Mouse (Mus musculus): ENCODE results near the gene Kcnb1.
"Not testable (repeated sequence)": the region's sequence is repeated elsewhere in the genome, so short reads cannot be mapped to it uniquely, and the experiment has no call there.

Gene Kcnb1

GRCm38 (mm10) chr2:167205918-167206629 lies 16.1 kb upstream of the Kcnb1 start:
- no peak for DNase-seq (ENCODE audit: inconsistent age in 2 of 2, low spot score in 1 of 2)

GRCm38 (mm10) chr2:167204686-167205085 lies 14.7 kb upstream of the Kcnb1 start:
- not testable (repeated sequence) for DNase-seq (ENCODE audit: inconsistent age in 2 of 2, low spot score in 1 of 2)

GRCm38 (mm10) chr2:167203505-167204166 lies 13.7 kb upstream of the Kcnb1 start:
- no peak for DNase-seq (ENCODE audit: inconsistent age in 2 of 2, low spot score in 1 of 2)

- DNase-seq (ENCODE audit: inconsistent age in 2 of 2, low spot score in 1 of 2): peak; percentile 43 to 68
Measured at GRCm38 (mm10) chr2:167201463-167202291, 11.7 kb upstream of the Kcnb1 start.

GRCm38 (mm10) chr2:167198660-167199427 lies 8.9 kb upstream of the Kcnb1 start:
- DNase-seq (ENCODE audit: inconsistent age in 2 of 2, low spot score in 1 of 2): no peak

- no peak for DNase-seq (ENCODE audit: inconsistent age in 2 of 2, low spot score in 1 of 2)
Measured at GRCm38 (mm10) chr2:167193361-167193760, 3.4 kb upstream of the Kcnb1 start.

GRCm38 (mm10) chr2:167189291-167190075 lies 472 bp downstream of the Kcnb1 start:
- DNase-seq (ENCODE audit: inconsistent age in 2 of 2, low spot score in 1 of 2): peak; percentile 47 to 78

GRCm38 (mm10) chr2:167188315-167189207 lies 1.4 kb downstream of the Kcnb1 start:
- peak; percentile 88 to 96 for DNase-seq (ENCODE audit: inconsistent age in 2 of 2, low spot score in 1 of 2)

GRCm38 (mm10) chr2:167187119-167187518 lies 2.8 kb downstream of the Kcnb1 start:
- no peak for DNase-seq (ENCODE audit: inconsistent age in 2 of 2, low spot score in 1 of 2)

- no peak for DNase-seq (ENCODE audit: inconsistent age in 2 of 2, low spot score in 1 of 2)
Measured at GRCm38 (mm10) chr2:167186544-167186943, 3.4 kb downstream of the Kcnb1 start.

GRCm38 (mm10) chr2:167186003-167186402 lies 4.0 kb downstream of the Kcnb1 start:
- DNase-seq (ENCODE audit: inconsistent age in 2 of 2, low spot score in 1 of 2): no peak

GRCm38 (mm10) chr2:167185432-167185831 lies 4.5 kb downstream of the Kcnb1 start:
- DNase-seq (ENCODE audit: inconsistent age in 2 of 2, low spot score in 1 of 2): no peak

GRCm38 (mm10) chr2:167181662-167182389 lies 8.1 kb downstream of the Kcnb1 start:
- no peak for DNase-seq (ENCODE audit: inconsistent age in 2 of 2, low spot score in 1 of 2)

GRCm38 (mm10) chr2:167181096-167181495 lies 8.9 kb downstream of the Kcnb1 start:
- DNase-seq (ENCODE audit: inconsistent age in 2 of 2, low spot score in 1 of 2): no peak

GRCm38 (mm10) chr2:167179301-167179700 lies 10.7 kb downstream of the Kcnb1 start:
- DNase-seq (ENCODE audit: inconsistent age in 2 of 2, low spot score in 1 of 2): no peak

- DNase-seq (ENCODE audit: inconsistent age in 2 of 2, low spot score in 1 of 2): no peak
Measured at GRCm38 (mm10) chr2:167177231-167177641, 12.7 kb downstream of the Kcnb1 start.

- DNase-seq (ENCODE audit: inconsistent age in 2 of 2, low spot score in 1 of 2): no peak
Measured at GRCm38 (mm10) chr2:167175284-167175683, 14.7 kb downstream of the Kcnb1 start.
